Mouse (Mus musculus) brain, embryonic 14.5 days (tissue): Measurements from ENCODE around the gene Opcml.

Source experiments
- CTCF ChIP-seq: fragments of 200-500 bp; IDR thresholded peaks from 2 replicates; pipeline ENCODE4 v1.5.1; 2012; ENCODE audit warnings: inconsistent platforms, mild to moderate bottlenecking, moderate library complexity, borderline replicate concordance; ENCODE audit not compliant: insufficient read depth, insufficient read length; ENCODE audit errors: extremely low read depth
- POLR2A ChIP-seq: fragments of 200-500 bp; IDR thresholded peaks from 2 replicates; pipeline ENCODE4 v1.6.1; 2012; ENCODE audit warnings: mild to moderate bottlenecking, inconsistent platforms, borderline replicate concordance; ENCODE audit not compliant: poor library complexity, insufficient read depth, insufficient read length, severe bottlenecking; ENCODE audit errors: extremely low read depth

GRCm38 (mm10) chr9:28783834-28784233 lies 993.3 kb downstream of the Opcml start:
- no peak for TF ChIP-seq POLR2A
- no peak for TF ChIP-seq CTCF
